Mouse (Mus musculus): ENCODE measurements around the gene Oxsr1. TPM values are rescaled to one million over a fixed set of nuclear protein-coding genes. Genes with fewer than 3 reads are reported as not detected.

Oxsr1 gene
- polyA plus RNA-seq, 1 experiment from 2014 or later, result 11.1 TPM

- Histone ChIP-seq H3K36me3 (peaks cover 48% of the 10 kb centered on the region), H3K27me3 (replicated peaks) (no peaks in the 10 kb centered on the region), H3K4me1 (no peaks in the 10 kb centered on the region), H3K4me2 (no peak overlapping the region), H3K27ac (no peak overlapping the region), H3K9me3 (replicated peaks) (no peaks in the 10 kb centered on the region), H3K4me3 (no peak overlapping the region), H3K9ac (no peak overlapping the region)
- 83% methylated on average over 10 of the region's 10 CpGs for WGBS (ENCODE audit: insufficient replicate concordance)
- no peak; the same call in 1 of the 2 replicates for ATAC-seq
These were observed 28.9 kb upstream of the Oxsr1 start for GRCm38 (mm10) chr9:119350947-119351705.

- 66% methylated on average over 3 of the region's 3 CpGs for WGBS (ENCODE audit: insufficient replicate concordance)
- Histone ChIP-seq H3K27me3 (replicated peaks) (no peaks in the 10 kb centered on the region), H3K36me3 (peaks cover 54% of the 10 kb centered on the region), H3K9me3 (replicated peaks) (no peaks in the 10 kb centered on the region), H3K27ac (no peak overlapping the region), H3K4me1 (no peaks in the 10 kb centered on the region), H3K9ac (no peak overlapping the region), H3K4me3 (no peak overlapping the region), H3K4me2 (no peak overlapping the region)
- no peak for ATAC-seq
These were observed 28.3 kb upstream of the Oxsr1 start for GRCm38 (mm10) chr9:119350531-119350930.

- WGBS (ENCODE audit: insufficient replicate concordance), result 85% methylated on average over 8 of the region's 8 CpGs
- Histone ChIP-seq H3K9me3 (replicated peaks) (no peaks in the 10 kb centered on the region), H3K27me3 (replicated peaks) (no peaks in the 10 kb centered on the region), H3K27ac (no peak overlapping the region), H3K4me2 (no peak overlapping the region), H3K4me1 (peaks cover 16% of the 10 kb centered on the region), H3K9ac (no peak overlapping the region), H3K36me3 (peaks cover 76% of the 10 kb centered on the region), H3K4me3 (no peak overlapping the region)
- no peak for ATAC-seq
These were observed 24.1 kb upstream of the Oxsr1 start for GRCm38 (mm10) chr9:119346376-119346775.

GRCm38 (mm10) chr9:119342728-119343127 is 20.5 kb upstream of the Oxsr1 start:
- Histone ChIP-seq H3K9me3 (replicated peaks) (no peaks in the 10 kb centered on the region), H3K9ac (no peak overlapping the region), H3K4me1 (peaks cover 38% of the 10 kb centered on the region), H3K4me2 (peak overlapping the region; percentile 97; the same call in 1 of the 2 replicates), H3K27me3 (replicated peaks) (no peaks in the 10 kb centered on the region), H3K36me3 (peaks cover 46% of the 10 kb centered on the region), H3K27ac (no peak overlapping the region), H3K4me3 (no peak overlapping the region)
- ATAC-seq, result no peak
- WGBS (ENCODE audit: insufficient replicate concordance), result 76% methylated on average over 7 of the region's 7 CpGs

- peak within 1 kb of the TSS; percentile 97 for H3K4me2 ChIP-seq
- no peaks in the 10 kb centered on the region for H3K9me3 ChIP-seq (replicated peaks)
- peak within 1 kb of the TSS; percentile 92 for H3K27ac ChIP-seq
- peak within 1 kb of the TSS; percentile 82 for H3K9ac ChIP-seq
- H3K4me1 ChIP-seq, result peaks cover 38% of the 10 kb centered on the region
- H3K36me3 ChIP-seq, result peaks cover 46% of the 10 kb centered on the region
- peak within 1 kb of the TSS; percentile 85 for H3K4me3 ChIP-seq
- under 1% methylated on average over 67 of the region's 68 CpGs for WGBS (ENCODE audit: insufficient replicate concordance)
- no peaks in the 10 kb centered on the region for H3K27me3 ChIP-seq (replicated peaks)
- ATAC-seq, result peak; percentile 95
These were observed 18.9 kb upstream of the Oxsr1 start, which contains the start of gene Myd88 for GRCm38 (mm10) chr9:119340909-119341816. Gene Myd88, minus strand, starts transcription at chr9:119341411.

- H3K27ac ChIP-seq, result peak overlapping the region; percentile 92
- no peaks in the 10 kb centered on the region for H3K9me3 ChIP-seq (replicated peaks)
- peak overlapping the region; percentile 82 for H3K9ac ChIP-seq
- peaks cover 43% of the 10 kb centered on the region for H3K36me3 ChIP-seq
- H3K4me1 ChIP-seq, result peaks cover 38% of the 10 kb centered on the region
- H3K27me3 ChIP-seq (replicated peaks), result no peaks in the 10 kb centered on the region
- peak overlapping the region; percentile 85 for H3K4me3 ChIP-seq
- H3K4me2 ChIP-seq, result peak overlapping the region; percentile 97
- no peak for ATAC-seq
- 3% methylated on average over 8 of the region's 8 CpGs for WGBS (ENCODE audit: insufficient replicate concordance)
These were observed 18.0 kb upstream of the Oxsr1 start for GRCm38 (mm10) chr9:119340212-119340580.

- peaks cover 39% of the 10 kb centered on the region for H3K4me1 ChIP-seq
- peak within 1 kb of the TSS; percentile 82 for H3K9ac ChIP-seq
- H3K4me2 ChIP-seq, result peak within 1 kb of the TSS; percentile 97
- H3K27me3 ChIP-seq (replicated peaks), result no peaks in the 10 kb centered on the region
- H3K9me3 ChIP-seq (replicated peaks), result no peaks in the 10 kb centered on the region
- under 1% methylated on average over 43 of the region's 43 CpGs for WGBS (ENCODE audit: insufficient replicate concordance)
- H3K27ac ChIP-seq, result peak within 1 kb of the TSS; percentile 92
- H3K36me3 ChIP-seq, result peaks cover 38% of the 10 kb centered on the region
- peak; percentile 58 for ATAC-seq
- peak within 1 kb of the TSS; percentile 85 for H3K4me3 ChIP-seq
These were observed 17.5 kb upstream of the Oxsr1 start, which contains the start of gene Acaa1a for GRCm38 (mm10) chr9:119339558-119340211. Gene Acaa1a, plus strand, starts transcription at chr9:119339676.

- H3K27me3 ChIP-seq (replicated peaks), result no peaks in the 10 kb centered on the region
- WGBS (ENCODE audit: insufficient replicate concordance), result 29% methylated on average over 7 of the region's 7 CpGs
- H3K4me2 ChIP-seq, result peak overlapping the region; percentile 97
- H3K4me3 ChIP-seq, result peak overlapping the region; percentile 85
- H3K9me3 ChIP-seq (replicated peaks), result no peaks in the 10 kb centered on the region
- peak overlapping the region; percentile 82 for H3K9ac ChIP-seq
- H3K27ac ChIP-seq, result peak overlapping the region; percentile 92
- peaks cover 32% of the 10 kb centered on the region for H3K36me3 ChIP-seq
- peaks cover 44% of the 10 kb centered on the region for H3K4me1 ChIP-seq
- no peak for ATAC-seq
These were observed 16.9 kb upstream of the Oxsr1 start for GRCm38 (mm10) chr9:119339106-119339505.

- no peak overlapping the region for H3K4me3 ChIP-seq
- H3K4me1 ChIP-seq, result peaks cover 52% of the 10 kb centered on the region
- H3K4me2 ChIP-seq, result peak overlapping the region; percentile 97; the same call in 1 of the 2 replicates
- no peaks in the 10 kb centered on the region for H3K9me3 ChIP-seq (replicated peaks)
- H3K27me3 ChIP-seq (replicated peaks), result no peaks in the 10 kb centered on the region
- 83% methylated on average over 3 of the region's 3 CpGs for WGBS (ENCODE audit: insufficient replicate concordance)
- H3K27ac ChIP-seq, result no peak overlapping the region
- no peak overlapping the region for H3K9ac ChIP-seq
- ATAC-seq, result no peak
- peaks cover 25% of the 10 kb centered on the region for H3K36me3 ChIP-seq
These were observed 16.1 kb upstream of the Oxsr1 start for GRCm38 (mm10) chr9:119338350-119338749.

- Histone ChIP-seq H3K4me3 (no peak overlapping the region), H3K4me1 (peaks cover 52% of the 10 kb centered on the region), H3K9me3 (replicated peaks) (no peaks in the 10 kb centered on the region), H3K27me3 (replicated peaks) (no peaks in the 10 kb centered on the region), H3K27ac (no peak overlapping the region), H3K36me3 (peaks cover 22% of the 10 kb centered on the region), H3K9ac (no peak overlapping the region), H3K4me2 (no peak overlapping the region)
- WGBS (ENCODE audit: insufficient replicate concordance), result 91% methylated on average over 14 of the region's 14 CpGs
- no peak for ATAC-seq
These were observed 15.6 kb upstream of the Oxsr1 start for GRCm38 (mm10) chr9:119337842-119338241.

GRCm38 (mm10) chr9:119335571-119335970 is 13.3 kb upstream of the Oxsr1 start:
- Histone ChIP-seq H3K4me3 (no peak overlapping the region), H3K9ac (no peak overlapping the region), H3K4me2 (no peak overlapping the region), H3K9me3 (replicated peaks) (no peaks in the 10 kb centered on the region), H3K27me3 (replicated peaks) (no peaks in the 10 kb centered on the region), H3K4me1 (peaks cover 36% of the 10 kb centered on the region), H3K36me3 (peaks cover 22% of the 10 kb centered on the region), H3K27ac (no peak overlapping the region)
- ATAC-seq, result no peak
- WGBS (ENCODE audit: insufficient replicate concordance), result 83% methylated on average over 4 of the region's 4 CpGs

Measured in liver, embryonic 12.5 days (tissue).